ENCODE assay signal across 8 mouse cellular contexts in genomic region chr11:88068411-88069245, GRCm38 (mm10). TPM values are rescaled to one million over a fixed set of nuclear protein-coding genes. Genes with fewer than 3 reads are reported as not detected.
DNase-seq lines count a peak whose midpoint lies in the region; ATAC-seq lines count a peak whose summit lies in the region.

No protein-coding gene starts in this region.

- peaks cover 48% of the 10 kb centered on the region for H3K4me1 ChIP-seq in liver, embryonic 13.5 days (replicated peaks)

- H3K4me3 ChIP-seq in liver, embryonic 13.5 days (replicated peaks) = peak overlapping the region; percentile 92

- peak; percentile 82 for ATAC-seq in liver, embryonic 13.5 days (ENCODE audit: low read depth)

- peak overlapping the region; percentile 89 for H3K27ac ChIP-seq in liver, embryonic 13.5 days

- peak overlapping the region; percentile 92 for H3K4me2 ChIP-seq in liver, embryonic 13.5 days

- no peaks in the 10 kb centered on the region for H3K9me3 ChIP-seq in liver, embryonic 13.5 days (replicated peaks)

- under 1% methylated on average over 66 of the region's 92 CpGs for WGBS in liver, embryonic 13.5 days (ENCODE audit: insufficient replicate concordance)

- H3K9ac ChIP-seq in liver, embryonic 13.5 days = peak overlapping the region; percentile 91

- no peaks in the 10 kb centered on the region; the same call in 1 of the 2 replicates for H3K27me3 ChIP-seq in liver, embryonic 13.5 days
- H3K27me3 ChIP-seq in splenic B cell, adult 2 months (ENCODE audit: control insufficient read depth, insufficient read depth, low read length, poor library complexity, severe bottlenecking) = no peaks in the 10 kb centered on the region

- peaks cover 7% of the 10 kb centered on the region for H3K36me3 ChIP-seq in liver, embryonic 13.5 days
- peaks cover 3% of the 10 kb centered on the region; the same call in 1 of the 2 replicates for H3K36me3 ChIP-seq in splenic B cell, adult 2 months (ENCODE audit: control insufficient read depth, insufficient read depth, low read length, poor library complexity, severe bottlenecking)

- DNase-seq in left cerebral cortex, adult 18-20 months (ENCODE audit: low spot score in 2 of 2) = peak; percentile 23 to 53
- no peak for DNase-seq in left cerebral cortex, adult 11 months (ENCODE audit: low spot score)
- peak; percentile 69 for DNase-seq in embryo, embryonic 10.5 days (ENCODE audit: low spot score)
- peak; percentile 99 for DNase-seq in heart, adult 11 months
- DNase-seq in kidney, adult 11 months = peak; percentile 67
- DNase-seq in liver, embryonic 13.5 days = peak; percentile 50
- peak; percentile 70 for DNase-seq in naive thymus-derived CD4-positive, alpha-beta T cell, adult 2 months (ENCODE audit: low read depth)
- DNase-seq in splenic B cell, adult 2 months (ENCODE audit: low read depth, low spot score) = peak; percentile 56

RNA-seq across cellular contexts. Expression of gene Vezf1, which starts 0.5 kb away (rescaled TPM):
- 10 to 100 TPM; 28.1 to 29.4 TPM for total RNA-seq in left cerebral cortex, adult 18-20 months (2021)
- polyA plus RNA-seq in liver, embryonic 13.5 days (2015; fragmentation: Nextera tagmentation; extraction: Ambion mirVana) = 7.6 and 10.4 TPM in 2 replicates

RNA-seq across cellular contexts. Expression of gene Srsf1, which starts 21.5 kb away (rescaled TPM):
- 100 to 1,000 TPM; 179 to 200 TPM for total RNA-seq in left cerebral cortex, adult 18-20 months (2021)
- polyA plus RNA-seq in liver, embryonic 13.5 days (2015; fragmentation: Nextera tagmentation; extraction: Ambion mirVana) = 157 and 209 TPM in 2 replicates

RNA-seq across cellular contexts. Expression of gene Cuedc1, which starts 29.2 kb away (rescaled TPM):
- 10 to 100 TPM; 27.4 to 28.5 TPM for total RNA-seq in left cerebral cortex, adult 18-20 months (2021)
- polyA plus RNA-seq in liver, embryonic 13.5 days (2015; fragmentation: Nextera tagmentation; extraction: Ambion mirVana) = 1.6 and 1.8 TPM in 2 replicates
